Mouse (Mus musculus) CH12.LX (cell line): ENCODE data around the gene Wasf3. TPM values are rescaled to one million over a fixed set of nuclear protein-coding genes. Genes with fewer than 3 reads are reported as not detected.
A peak's percentile ranks its signal among the peaks of the same experiment; 100 is the strongest.

ENCODE experiments used
- DNase-seq: peaks from one replicate; pipeline ENCODE4 v3.0.0-alpha.2; 2013; ENCODE audit errors: extremely low read depth
- H3K27ac ChIP-seq: 2 replicates; pipeline ENCODE4 v1.5.1; 2012; ENCODE audit warnings: low read depth, mild to moderate bottlenecking, control low read depth, moderate library complexity; ENCODE audit not compliant: insufficient read depth
- H3K27me3 ChIP-seq: replicated peaks from 2 replicates; pipeline ENCODE3; 2012; ENCODE audit warnings: inconsistent platforms
- H3K36me3 ChIP-seq, 2 experiments: replicated peaks in 1 of 2; 2 replicates each; pipeline versions ENCODE3 to v1.6.1; 2012; ENCODE audit warnings: inconsistent platforms in 1 of 2, low read length in 1 of 2, mild to moderate bottlenecking in 1 of 2, mixed read lengths in 1 of 2, moderate library complexity in 1 of 2; ENCODE audit not compliant: control insufficient read depth in 1 of 2, insufficient read depth in 1 of 2
- H3K4me1 ChIP-seq, 2 experiments: 2 replicates each; pipeline ENCODE4 v1.6.1; 2012; ENCODE audit warnings: inconsistent platforms in 1 of 2, moderate library complexity in 1 of 2; ENCODE audit not compliant: insufficient read depth in 2 of 2, control insufficient read depth in 1 of 2
- H3K4me2 ChIP-seq: 2 replicates; pipeline ENCODE4 v1.6.1; 2012; ENCODE audit warnings: low read depth, mild to moderate bottlenecking, control low read depth; ENCODE audit not compliant: poor library complexity, insufficient read depth, severe bottlenecking
- H3K4me3 ChIP-seq, 3 experiments: fragments of 150-350 bp in 1 of 3; sonication (generic) in 1 of 3; replicated peaks in 1 of 3; 2 replicates each; pipeline versions ENCODE3 to v1.5.1; 2011 to 2012; ENCODE audit warnings: low read depth in 2 of 3, low read length in 2 of 3, mild to moderate bottlenecking in 2 of 3, moderate library complexity in 2 of 3, control low read depth in 1 of 3, improper control_type of control experiment in 1 of 3, inconsistent platforms in 1 of 3, mixed read lengths in 1 of 3; ENCODE audit not compliant: poor library complexity in 1 of 3
- H3K79me2 ChIP-seq: replicated peaks from 2 replicates; pipeline ENCODE4 v1.6.1; 2012; ENCODE audit warnings: mild to moderate bottlenecking, moderate library complexity; ENCODE audit not compliant: control insufficient read depth, poor library complexity, insufficient read depth, severe bottlenecking; ENCODE audit errors: extremely low read depth
- H3K9ac ChIP-seq: 2 replicates; pipeline ENCODE4 v1.6.1; 2012; ENCODE audit warnings: low read depth, mild to moderate bottlenecking, control low read depth, moderate library complexity; ENCODE audit not compliant: insufficient read depth
- H3K9me3 ChIP-seq: replicated peaks from 2 replicates; pipeline ENCODE3; 2012; ENCODE audit warnings: low read length, inconsistent platforms, mixed read lengths
- CTCF ChIP-seq, 2 experiments: IDR thresholded peaks in 1 of 2; conservative IDR thresholded peaks in 1 of 2; 2 replicates each; pipeline ENCODE4 v1.5.1; 2011 to 2012; ENCODE audit warnings: low read depth in 2 of 2, low read length in 2 of 2, improper control_type of control experiment in 1 of 2, inconsistent platforms in 1 of 2, mild to moderate bottlenecking in 1 of 2, moderate library complexity in 1 of 2
- E2F4 ChIP-seq: IDR thresholded peaks from 2 replicates; pipeline ENCODE4 v1.6.1; 2011; ENCODE audit warnings: low read depth, low read length, improper control_type of control experiment; ENCODE audit not compliant: insufficient replicate concordance
- EP300 ChIP-seq: IDR thresholded peaks from 2 replicates; pipeline ENCODE4 v1.6.1; 2011; ENCODE audit warnings: low read length, improper control_type of control experiment
- ETS1 ChIP-seq: conservative IDR thresholded peaks from 2 replicates; pipeline ENCODE4 v1.6.1; 2012; ENCODE audit warnings: low read depth, mild to moderate bottlenecking, inconsistent platforms, low read length, improper control_type of control experiment, moderate library complexity
- GABPA ChIP-seq: IDR thresholded peaks from 2 replicates; pipeline ENCODE4 v1.6.1; 2012; ENCODE audit warnings: low read depth, low read length, improper control_type of control experiment, inconsistent platforms; ENCODE audit not compliant: insufficient replicate concordance
- HCFC1 ChIP-seq: IDR thresholded peaks from 2 replicates; pipeline ENCODE4 v1.6.1; 2012; ENCODE audit warnings: low read depth, mild to moderate bottlenecking, inconsistent platforms, low read length, improper control_type of control experiment
- JUN ChIP-seq: IDR thresholded peaks from 2 replicates; pipeline ENCODE4 v1.6.1; 2011; ENCODE audit warnings: low read depth, mild to moderate bottlenecking, low read length, improper control_type of control experiment, moderate library complexity; ENCODE audit not compliant: insufficient read depth
- JUND ChIP-seq: conservative IDR thresholded peaks from 2 replicates; pipeline ENCODE4 v1.6.1; 2011; ENCODE audit warnings: low read depth, low read length, improper control_type of control experiment
- KAT2A ChIP-seq: IDR thresholded peaks from 2 replicates; pipeline ENCODE4 v1.6.1; 2012; ENCODE audit warnings: low read length, improper control_type of control experiment, inconsistent platforms; ENCODE audit not compliant: insufficient replicate concordance
- MAFK ChIP-seq: IDR thresholded peaks from 2 replicates; pipeline ENCODE4 v1.6.1; 2011; ENCODE audit warnings: low read length, improper control_type of control experiment; ENCODE audit not compliant: insufficient replicate concordance
- MAX ChIP-seq: IDR thresholded peaks from 2 replicates; pipeline ENCODE4 v1.6.1; 2011; ENCODE audit warnings: low read length, improper control_type of control experiment
- MAZ ChIP-seq: IDR thresholded peaks from 2 replicates; pipeline ENCODE4 v1.6.1; 2012; ENCODE audit warnings: low read depth, mild to moderate bottlenecking, inconsistent platforms, low read length, improper control_type of control experiment, moderate library complexity
- NRF1 ChIP-seq: IDR thresholded peaks from 2 replicates; pipeline ENCODE4 v1.6.1; 2014; ENCODE audit warnings: low read depth, mild to moderate bottlenecking, inconsistent platforms, low read length, improper control_type of control experiment, moderate library complexity
- POLR2A ChIP-seq: IDR thresholded peaks from 2 replicates; pipeline ENCODE4 v1.6.1; 2011; ENCODE audit warnings: low read depth, mild to moderate bottlenecking, improper control_type of control experiment, low read length
- POLR2AphosphoS2 ChIP-seq: IDR thresholded peaks from 2 replicates; pipeline ENCODE4 v1.6.1; 2011; ENCODE audit warnings: low read depth, low read length, improper control_type of control experiment
- RAD21 ChIP-seq: IDR thresholded peaks from 2 replicates; pipeline ENCODE4 v1.6.1; 2011; ENCODE audit warnings: low read depth, mild to moderate bottlenecking, low read length, improper control_type of control experiment, moderate library complexity
- RCOR1 ChIP-seq: conservative IDR thresholded peaks from 2 replicates; pipeline ENCODE4 v1.6.1; 2012; ENCODE audit warnings: low read depth, mild to moderate bottlenecking, inconsistent platforms, low read length, improper control_type of control experiment
- SIN3A ChIP-seq: IDR thresholded peaks from 2 replicates; pipeline ENCODE4 v1.6.1; 2012; ENCODE audit warnings: low read length, improper control_type of control experiment, inconsistent platforms
- SMC3 ChIP-seq: IDR thresholded peaks from 2 replicates; pipeline ENCODE4 v1.6.1; 2011; ENCODE audit warnings: low read depth, low read length, improper control_type of control experiment
- TBP ChIP-seq: conservative IDR thresholded peaks from 2 replicates; pipeline ENCODE4 v1.6.1; 2011; ENCODE audit warnings: low read depth, low read length, improper control_type of control experiment
- TCF12 ChIP-seq: IDR thresholded peaks from 2 replicates; pipeline ENCODE4 v1.6.1; 2014; ENCODE audit warnings: low read depth, mild to moderate bottlenecking, inconsistent platforms, low read length, improper control_type of control experiment
- UBTF ChIP-seq: IDR thresholded peaks from 2 replicates; pipeline ENCODE4 v1.6.1; 2012; ENCODE audit warnings: low read depth, mild to moderate bottlenecking, inconsistent platforms, low read length, improper control_type of control experiment, moderate library complexity
- ZMIZ1 ChIP-seq: IDR thresholded peaks from 2 replicates; pipeline ENCODE4 v1.6.1; 2012; ENCODE audit warnings: low read depth, mild to moderate bottlenecking, inconsistent platforms, low read length, improper control_type of control experiment
- ZNF384 ChIP-seq: IDR thresholded peaks from 2 replicates; pipeline ENCODE4 v1.6.1; 2012; ENCODE audit warnings: low read depth, low read length, improper control_type of control experiment, inconsistent platforms
- dilution Hi-C: fragments of 300-500 bp; cut with MboI; formaldehyde crosslinking; loops from 2 replicates; pipeline ENCODE4 v1.14.3; 2020; ENCODE audit warnings: low sequenced_read_pairs; ENCODE audit not compliant: extremely low pct_unique_long_range_greater_than_20kb, extremely low pct_ligation_motif_present
- in situ Hi-C: fragments of 300-500 bp; cut with MboI; formaldehyde crosslinking; loops from 3 replicates; pipeline ENCODE4 v1.14.3; 2019; ENCODE audit warnings: low sequenced_read_pairs, low pct_ligation_motif_present, low pct_unique_long_range_greater_than_20kb, mixed read lengths
- polyA plus RNA-seq: library from polyadenylated mRNA; unstranded; fragments of >175 nt; gene quantifications from 2 replicates; pipeline ENCODE4 v1.2.1, GENCODE M21; 2012; ENCODE audit warnings: low read depth; ENCODE audit not compliant: insufficient read length
- total RNA-seq, 2 experiments: library from RNA; depleted of rRNA; stranded (reverse); fragments of 300-350 nt in 1 of 2; fragments of >200 nt in 1 of 2; gene quantifications; 2 replicates each; pipeline ENCODE4 v1.2.3; 2012 to 2014

Gene Wasf3
- total and polyA plus RNA-seq, 3 experiments = not detected

DNA sequence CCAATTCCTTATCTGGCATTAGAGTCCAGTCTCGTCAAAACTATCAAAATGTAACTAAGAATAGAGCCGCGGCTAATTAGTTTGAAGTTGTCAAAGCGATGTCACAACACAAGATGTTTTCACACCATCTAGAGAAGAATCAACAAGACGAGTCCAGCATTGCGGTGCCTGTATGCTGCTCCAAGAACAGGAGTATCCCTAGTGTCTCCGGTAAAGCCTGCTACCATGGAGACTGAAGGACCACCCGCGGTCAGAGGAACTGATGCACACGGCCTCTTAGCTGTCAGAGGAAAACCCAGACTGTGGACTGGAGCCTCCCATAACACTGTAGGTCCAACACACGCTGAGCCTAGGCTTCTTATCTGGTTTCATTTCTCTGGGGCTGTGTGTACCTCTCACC, 11.5 kb upstream of the Wasf3 start:
- Histone ChIP-seq H3K27ac (no peak overlapping the region), H3K36me3 (no peaks in the 10 kb centered on the region), H3K4me2 (no peak overlapping the region), H3K27me3 (peaks cover 3% of the 10 kb centered on the region), H3K9ac (no peak overlapping the region), H3K79me2 (no peaks in the 10 kb centered on the region), H3K4me1 (no peaks in the 10 kb centered on the region), H3K9me3 (no peaks in the 10 kb centered on the region), H3K4me3 (no peak overlapping the region)
- in situ Hi-C loops = no loop called here
- TF ChIP-seq RCOR1 (no peak), POLR2A (no peak), JUN (no peak), SMC3 (no peak), NRF1 (no peak)
- DNase-seq = no peak
- dilution Hi-C loops = no loop called here

DNA sequence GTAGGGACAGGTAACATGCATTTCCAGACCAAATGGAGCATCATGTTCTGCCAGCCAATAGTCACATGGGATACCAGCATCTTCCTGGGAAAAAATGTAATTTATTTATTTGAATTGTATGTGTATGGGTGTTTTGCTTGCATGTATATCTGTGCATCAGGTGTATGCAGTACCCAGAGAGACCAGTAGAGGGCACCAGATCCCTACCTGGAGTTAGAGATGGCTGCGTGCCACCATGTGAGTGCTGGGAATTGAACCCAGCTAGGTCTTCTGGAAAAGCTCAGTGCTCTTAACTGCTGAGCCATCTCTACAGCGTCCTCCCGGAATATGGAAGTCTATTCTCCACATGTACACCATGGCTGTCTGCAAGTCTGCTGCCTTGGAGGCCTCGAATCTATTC, 8.2 kb upstream of the Wasf3 start:
- Histone ChIP-seq H3K27ac (no peak overlapping the region), H3K4me3 (no peak overlapping the region), H3K79me2 (no peaks in the 10 kb centered on the region), H3K36me3 (no peaks in the 10 kb centered on the region), H3K9ac (no peak overlapping the region), H3K4me2 (no peak overlapping the region), H3K27me3 (no peaks in the 10 kb centered on the region), H3K9me3 (peaks cover 3% of the 10 kb centered on the region), H3K4me1 (no peaks in the 10 kb centered on the region)
- dilution Hi-C loops = no loop called here
- in situ Hi-C loops = no loop called here
- DNase-seq = peak; percentile 10
- TF ChIP-seq SIN3A = no peak
- TF ChIP-seq TCF12 = no peak
- TF ChIP-seq MAFK = no peak
- no peak for TF ChIP-seq KAT2A
- no peak for TF ChIP-seq MAZ
- no peak for TF ChIP-seq ZMIZ1
- TF ChIP-seq JUND = no peak
- TF ChIP-seq JUN = no peak
- TF ChIP-seq TBP = no peak
- TF ChIP-seq HCFC1 = no peak
- no peak for TF ChIP-seq UBTF
- no peak for TF ChIP-seq ZNF384
- no peak for TF ChIP-seq POLR2AphosphoS2
- peak; percentile 67 to 77 for TF ChIP-seq CTCF (conservative IDR thresholded peaks at IDR 0.05 in 1 of 2, IDR thresholded peaks at IDR 0.05 in 1 of 2; ENCODE audit: low read depth in 2 of 2, low read length in 2 of 2)
- no peak for TF ChIP-seq E2F4
- no peak for TF ChIP-seq EP300
- no peak for TF ChIP-seq NRF1
- no peak for TF ChIP-seq RCOR1
- peak; percentile 40 for TF ChIP-seq SMC3
- TF ChIP-seq GABPA = no peak
- peak; percentile 51 for TF ChIP-seq RAD21
- no peak for TF ChIP-seq POLR2A
- TF ChIP-seq MAX = no peak
- no peak for TF ChIP-seq ETS1
- TF ChIP-seq, all 38 proteins: peak for 3
